Mouse (Mus musculus): ENCODE data around the gene Tspan11. TPM values are rescaled to one million over a fixed set of nuclear protein-coding genes. Genes with fewer than 3 reads are reported as not detected.

Tspan11 gene
- total RNA-seq, 4 experiments from 2014 or later = 0.24 to 1.5 (median 0.68) TPM

DNA sequence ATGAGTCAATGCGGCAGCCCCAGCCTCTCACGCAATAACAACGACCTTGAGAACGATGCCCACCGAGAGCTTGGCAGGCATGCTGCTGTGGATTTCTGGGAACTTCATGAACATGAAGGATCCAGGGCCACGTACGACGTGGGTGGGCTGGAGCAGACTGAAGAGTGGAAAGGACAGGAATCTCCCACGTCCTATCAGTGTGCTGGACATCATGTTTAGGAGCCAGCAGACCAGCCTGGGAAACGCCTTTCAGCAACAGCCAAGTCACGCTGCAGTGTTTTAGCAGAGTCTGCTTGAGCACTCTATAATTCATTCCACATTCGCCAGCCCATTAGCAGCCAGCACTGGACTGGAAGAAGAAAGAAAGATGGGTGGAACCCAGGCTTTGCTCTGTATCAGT, 10.4 kb upstream of the Tspan11 start:
- DNase-seq (ENCODE audit: low spot score in 2 of 2) = peak; percentile 37 to 47

DNA sequence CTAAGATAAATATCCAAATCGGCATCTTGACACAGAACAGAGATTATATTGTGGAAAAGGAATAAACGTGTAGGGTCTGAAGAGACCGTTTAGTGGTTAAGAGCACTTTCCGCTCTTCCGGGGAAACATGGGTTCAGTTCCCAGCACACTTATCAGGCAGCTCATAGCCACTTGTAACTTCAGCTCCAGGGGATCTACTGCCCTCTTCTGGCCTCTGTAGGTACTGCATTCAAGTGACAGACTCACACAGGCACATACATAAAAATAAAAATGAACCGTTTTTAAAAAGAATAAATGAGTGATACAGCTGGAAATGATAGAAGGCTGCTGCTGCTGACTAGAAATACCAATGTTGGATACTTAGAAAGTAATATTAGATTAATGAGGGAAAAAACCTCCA, 7.9 kb upstream of the Tspan11 start:
- DNase-seq (ENCODE audit: low spot score in 2 of 2) = no peak

DNA sequence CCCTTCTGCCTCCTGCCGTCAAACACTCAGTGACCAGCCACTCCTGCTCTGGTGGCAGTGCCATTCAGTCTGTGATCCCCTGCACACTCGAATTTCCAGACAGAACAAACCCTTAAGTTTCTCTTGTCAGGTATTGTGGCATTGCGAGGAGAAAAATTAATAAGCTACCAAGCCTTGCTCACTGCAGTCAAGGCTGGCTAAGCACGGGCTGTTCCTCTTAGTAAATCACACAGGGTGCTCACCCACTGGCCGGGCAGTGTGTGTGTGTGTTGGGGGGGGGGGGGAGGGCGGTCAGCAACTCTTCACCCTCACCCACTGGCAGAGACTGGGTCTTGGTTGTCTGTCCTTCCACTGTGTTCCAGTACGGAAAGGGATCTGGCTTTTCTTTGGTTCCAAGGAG, 473 bp upstream of the Tspan11 start:
- no peak for DNase-seq (ENCODE audit: low spot score in 2 of 2)

DNA sequence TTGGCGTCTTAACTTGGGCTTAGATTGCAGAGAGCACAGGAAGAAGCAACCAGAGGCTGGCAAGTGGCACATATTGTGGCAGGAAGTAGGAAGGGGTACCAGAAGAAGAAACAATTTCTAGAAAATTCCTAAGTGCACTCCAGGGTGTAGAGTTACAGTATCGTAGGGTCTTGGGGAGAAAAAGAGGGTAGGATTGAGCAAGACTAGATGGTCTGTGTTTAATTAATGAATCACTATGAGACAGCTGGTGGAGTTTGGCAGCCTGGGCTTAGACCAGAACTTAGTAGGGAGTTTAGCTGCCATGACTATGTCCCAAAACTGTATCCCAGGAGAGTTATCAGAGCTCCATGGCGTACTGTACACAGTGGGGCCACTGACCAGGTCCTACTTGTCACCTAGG, 1.2 kb downstream of the Tspan11 start:
- DNase-seq (ENCODE audit: low spot score in 2 of 2) = no peak

GRCm38 (mm10) chr6:127893611-127894010, 6.2 kb downstream of the Tspan11 start:
- no peak for DNase-seq (ENCODE audit: low spot score in 2 of 2)

- peak in 1 of 2 experiments; percentile 10 for DNase-seq (ENCODE audit: low spot score in 2 of 2)
Observed at GRCm38 (mm10) chr6:127894999-127895398, 7.6 kb downstream of the Tspan11 start.

DNA sequence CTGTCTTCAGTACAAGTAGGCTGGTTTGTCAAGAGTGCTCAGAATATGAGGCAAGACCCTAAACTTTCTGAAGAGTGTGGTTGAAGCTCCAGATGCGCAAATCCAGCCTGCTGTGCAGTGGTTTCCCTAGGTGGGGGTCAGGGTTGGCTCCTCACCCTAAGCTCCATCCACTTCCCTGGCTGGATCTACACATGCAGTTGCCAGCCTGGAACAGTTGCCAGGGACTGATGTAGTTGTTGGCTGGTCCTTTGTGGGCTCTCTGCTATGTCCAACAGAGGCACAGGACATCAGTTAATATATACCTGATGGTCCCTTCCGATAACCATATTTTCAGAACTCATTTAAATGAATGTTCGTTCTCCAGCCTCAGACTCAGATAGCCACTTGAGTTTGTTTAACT, 9.0 kb downstream of the Tspan11 start:
- no peak for DNase-seq (ENCODE audit: low spot score in 2 of 2)

- DNase-seq (ENCODE audit: low spot score in 2 of 2) = no peak
Observed at GRCm38 (mm10) chr6:127897342-127897741, 10.0 kb downstream of the Tspan11 start.

DNA sequence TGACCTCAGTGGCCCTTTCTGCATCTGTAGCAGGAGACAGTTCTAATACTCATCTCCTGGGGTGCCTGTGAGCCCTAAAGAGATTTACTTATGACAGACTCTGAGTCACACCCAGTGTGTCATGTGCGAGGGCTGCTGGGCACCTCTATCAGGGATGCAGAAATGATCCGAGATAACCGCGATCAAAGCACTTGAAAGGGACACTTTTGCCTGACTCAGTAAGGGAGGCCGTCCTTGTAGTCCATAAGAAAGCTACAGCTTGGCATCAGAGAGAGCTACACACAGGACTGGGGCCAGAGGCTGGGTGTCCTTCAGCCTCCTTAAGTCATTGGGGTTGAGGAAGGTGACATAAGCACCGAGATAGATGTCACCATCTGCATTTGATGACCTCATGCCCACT, 12.7 kb downstream of the Tspan11 start:
- DNase-seq (ENCODE audit: low spot score in 2 of 2) = no peak

GRCm38 (mm10) chr6:127901261-127901660, 13.9 kb downstream of the Tspan11 start:
- DNase-seq (ENCODE audit: low spot score in 2 of 2) = no peak

DNA sequence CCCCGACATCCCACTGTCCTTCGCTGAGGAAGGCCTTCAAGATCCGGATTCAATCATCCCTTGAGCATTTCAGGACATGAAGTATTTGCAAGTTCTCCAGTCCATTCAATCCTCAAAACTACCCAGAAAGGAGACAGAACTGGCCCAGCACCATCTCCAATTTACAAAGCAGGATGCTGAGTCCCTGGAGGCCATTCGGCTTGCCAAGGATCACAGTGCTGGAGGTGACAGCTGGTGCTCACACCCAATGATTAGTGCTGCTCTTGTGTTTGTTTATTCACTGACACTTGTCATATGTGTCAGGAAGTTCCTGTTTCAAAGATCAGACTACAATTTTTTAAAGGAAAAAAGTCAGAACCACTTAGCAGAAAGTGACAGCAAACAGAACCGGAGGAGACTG, 14.3 kb downstream of the Tspan11 start:
- no peak for DNase-seq (ENCODE audit: low spot score in 2 of 2)

DNA sequence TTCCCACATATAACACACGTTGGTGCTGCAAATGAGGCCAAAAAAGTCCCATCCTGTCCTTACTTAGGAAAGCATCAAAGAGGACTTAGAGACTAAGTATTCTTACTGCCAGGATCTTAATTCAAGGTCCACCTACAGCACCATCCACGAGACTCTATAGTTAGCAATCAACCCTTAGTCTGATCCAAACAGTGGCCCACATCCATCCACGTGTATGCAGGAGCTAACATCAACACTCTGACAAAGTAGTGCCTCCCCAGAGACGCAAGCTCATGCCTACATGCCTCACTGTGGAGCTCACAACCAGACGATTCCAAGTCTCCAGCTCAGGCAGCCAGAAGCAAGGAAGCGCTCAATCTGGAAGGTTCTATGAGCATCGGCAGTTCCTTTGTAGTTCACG, 15.2 kb downstream of the Tspan11 start:
- no peak for DNase-seq (ENCODE audit: low spot score in 2 of 2)

DNA sequence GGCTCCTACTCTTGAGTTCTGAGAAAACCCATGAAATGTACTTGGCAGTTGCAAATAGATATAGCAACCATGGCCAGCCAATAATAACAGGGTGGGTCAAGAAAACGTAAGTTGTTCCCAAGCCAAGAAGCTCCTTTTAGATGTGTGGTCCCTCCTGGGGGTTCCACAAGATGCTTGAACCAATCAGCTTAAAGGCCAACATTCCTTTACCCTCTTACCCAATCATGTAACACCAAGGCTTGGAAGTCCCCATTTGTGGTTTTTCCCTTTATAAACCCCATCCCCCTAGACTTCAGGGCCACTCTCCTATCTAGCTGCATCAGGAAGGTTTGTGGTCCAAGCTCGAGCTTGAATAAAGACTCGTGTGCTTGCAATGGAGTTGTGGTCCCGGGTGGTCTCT, 23.2 kb downstream of the Tspan11 start:
- no peak for DNase-seq (ENCODE audit: low spot score in 2 of 2)

- DNase-seq (ENCODE audit: low spot score in 2 of 2) = no peak
Observed at GRCm38 (mm10) chr6:127911687-127912086, 24.3 kb downstream of the Tspan11 start.

DNA sequence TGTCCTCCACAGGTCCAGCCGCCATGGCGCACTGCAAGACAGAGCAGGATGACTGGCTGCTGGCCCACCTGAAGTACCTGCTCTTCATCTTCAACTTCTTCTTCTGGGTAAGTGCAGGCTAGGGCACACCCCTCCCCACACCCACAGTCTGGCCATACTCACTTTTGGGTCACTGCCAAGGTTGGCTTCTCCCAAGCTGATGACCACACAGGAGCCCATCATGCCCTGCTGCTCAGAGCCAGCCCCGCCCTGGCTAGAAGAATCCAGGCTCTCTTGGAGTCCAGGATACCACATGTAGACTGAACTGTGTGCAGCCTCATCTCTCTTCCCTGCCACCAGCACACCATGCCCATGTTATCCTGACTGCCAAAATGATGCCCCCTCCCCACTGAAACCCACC, 25.5 kb downstream of the Tspan11 start:
- no peak for DNase-seq (ENCODE audit: low spot score in 2 of 2)

GRCm38 (mm10) chr6:127916993-127917392, 29.6 kb downstream of the Tspan11 start:
- no peak for DNase-seq (ENCODE audit: low spot score in 2 of 2)

DNA sequence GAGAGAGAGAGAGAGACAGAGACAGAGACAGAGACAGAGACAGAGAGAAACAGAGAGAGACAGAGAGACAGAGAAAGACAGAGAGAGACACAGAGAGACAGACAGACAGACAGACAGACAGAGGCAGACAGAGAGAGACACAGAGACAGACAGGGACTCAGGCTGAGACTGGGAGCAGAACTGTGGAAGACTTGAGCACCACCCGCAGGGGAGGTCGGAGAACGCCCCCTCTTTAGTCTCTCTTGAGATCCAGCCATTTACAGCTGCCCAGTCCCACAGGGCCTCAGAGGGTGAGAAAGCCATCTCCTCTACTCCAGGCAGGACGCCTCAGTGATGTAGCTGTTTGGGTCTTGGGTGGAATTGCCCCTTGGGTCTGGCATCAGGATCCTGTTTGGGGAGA, 30.3 kb downstream of the Tspan11 start:
- DNase-seq (ENCODE audit: low spot score in 2 of 2) = no peak

DNA sequence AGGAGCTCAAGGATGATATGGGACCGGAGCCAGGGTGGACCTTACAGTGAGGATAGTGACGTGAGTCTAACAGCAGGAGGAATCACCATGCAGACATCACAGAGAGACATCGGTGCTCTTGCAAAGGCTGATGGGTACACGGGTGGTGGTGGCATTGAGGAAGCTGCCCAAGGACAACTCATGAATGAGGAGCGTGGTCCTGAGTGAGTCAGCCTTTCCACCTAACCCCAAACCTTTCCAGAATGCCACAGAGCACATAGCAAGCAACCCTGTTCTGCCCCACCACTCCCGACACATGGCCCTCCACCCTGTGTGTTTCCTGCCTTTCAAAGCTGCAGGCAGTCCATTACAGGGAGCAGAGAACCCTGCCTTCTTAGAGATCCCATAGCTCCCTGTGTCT, 32.1 kb downstream of the Tspan11 start:
- DNase-seq (ENCODE audit: low spot score in 2 of 2) = no peak

DNA sequence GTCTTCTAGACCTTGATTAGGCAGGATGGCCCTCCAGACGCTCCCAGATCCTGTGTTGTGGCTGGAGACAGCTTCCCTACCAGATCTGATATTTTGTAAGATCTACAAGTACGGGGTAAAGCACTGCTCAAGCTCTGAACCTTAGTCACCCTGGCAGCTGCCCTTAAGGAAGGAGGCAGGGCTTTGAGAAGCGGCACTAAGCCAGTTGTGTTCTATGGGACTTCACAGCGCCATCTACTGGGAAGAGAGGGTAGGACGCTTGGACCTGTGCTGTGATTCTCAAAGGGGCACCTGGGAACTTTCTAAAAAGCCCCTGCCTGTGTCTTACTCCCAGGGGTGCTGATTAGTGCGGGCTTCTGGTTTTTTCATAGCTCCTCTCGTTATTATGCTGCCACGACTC, 33.3 kb downstream of the Tspan11 start:
- peak; percentile 75 to 76 for DNase-seq (ENCODE audit: low spot score in 2 of 2)

DNA sequence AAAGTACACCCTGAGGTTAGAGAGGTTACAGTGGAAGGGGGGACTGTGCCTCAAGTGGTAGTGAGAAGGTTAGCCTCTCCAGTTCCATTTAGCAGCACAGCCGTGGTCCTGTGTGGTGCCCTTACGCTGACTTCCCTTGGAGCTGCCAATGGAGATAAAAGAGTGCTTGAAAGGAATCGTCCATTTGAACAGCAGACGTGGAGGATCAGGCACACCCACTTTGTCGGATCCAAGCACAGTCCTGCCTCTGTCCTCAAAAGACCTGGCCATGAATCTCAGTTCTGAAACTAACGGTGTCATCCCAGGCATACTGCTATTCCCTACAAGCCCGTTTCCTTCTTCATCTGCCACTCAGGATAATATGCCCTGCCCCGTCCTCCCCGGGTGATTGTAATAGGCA, 34.6 kb downstream of the Tspan11 start:
- DNase-seq (ENCODE audit: low spot score in 2 of 2) = no peak

GRCm38 (mm10) chr6:127923296-127923695, 35.9 kb downstream of the Tspan11 start:
- no peak for DNase-seq (ENCODE audit: low spot score in 2 of 2)

DNA sequence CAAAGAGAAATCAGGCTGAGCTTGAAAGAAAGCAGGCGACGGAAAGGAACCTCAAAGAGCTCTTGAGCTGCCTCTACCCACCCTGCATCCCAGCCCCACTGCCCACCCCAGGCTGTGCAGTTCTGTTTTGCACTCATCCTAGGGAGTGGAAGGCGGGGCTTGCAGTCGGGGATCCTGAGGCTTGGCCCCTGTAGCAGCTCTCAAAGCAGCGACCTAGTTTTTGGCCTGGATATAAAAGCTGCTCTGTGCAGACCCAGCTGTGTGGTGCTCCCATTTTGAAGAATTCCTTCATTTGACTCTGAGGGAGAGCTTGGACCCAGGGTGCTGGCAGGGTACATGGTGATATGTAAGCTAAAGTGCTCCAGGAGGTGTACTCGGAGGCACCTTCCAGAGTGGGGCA, 37.4 kb downstream of the Tspan11 start:
- DNase-seq (ENCODE audit: low spot score in 2 of 2) = no peak

- no peak for DNase-seq (ENCODE audit: low spot score in 2 of 2)
Observed at GRCm38 (mm10) chr6:127925915-127926314, 38.5 kb downstream of the Tspan11 start.

GRCm38 (mm10) chr6:127928682-127929081, 41.3 kb downstream of the Tspan11 start:
- DNase-seq (ENCODE audit: low spot score in 2 of 2) = no peak

Measured in gastrocnemius, adult 8-10 months (tissue).